In the genomic region with DNA sequence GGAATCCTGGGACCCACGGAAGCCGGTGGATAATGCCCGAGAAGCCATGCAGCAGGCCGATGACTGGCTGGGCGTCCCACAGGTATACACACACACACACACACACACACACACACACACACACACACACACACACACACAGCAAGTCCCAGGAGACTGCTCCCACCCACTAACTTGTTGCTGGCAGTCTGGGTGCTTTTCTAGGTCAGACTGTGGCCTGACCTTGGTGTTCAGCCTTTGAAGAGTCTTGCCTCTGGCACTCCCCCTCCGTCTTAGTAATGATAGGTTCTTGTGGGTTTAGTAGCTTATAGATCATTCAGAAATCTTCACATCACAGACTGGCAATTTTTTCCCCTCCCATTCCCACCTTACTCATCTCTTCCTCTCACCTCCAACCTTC, we compare ENCODE assay signal across 10 mouse cellular contexts.
"Had no signal": no experiment of that assay in that cellular context is flagged by ENCODE, and none has a peak within 500 bp of the region (broad histone marks: within the 10 kb centered on the region; RNA-seq: fewer than 3 reads in every experiment).

No protein-coding gene starts in this region.

- DNase-seq: kidney, adult 9 months; kidney, postnatal 14 days; kidney, postnatal 4 days; layer of hippocampus, adult 9-11 months; liver; lung, adult 18-20 months; lung, postnatal 10 days; lung, postnatal 36 days; thymus, adult 18-20 months; thymus, postnatal 36 days had no signal
